Mouse (Mus musculus): ENCODE data around the gene Il13. TPM values are rescaled to one million over a fixed set of nuclear protein-coding genes. Genes with fewer than 3 reads are reported as not detected.

Gene Il13
- polyA plus RNA-seq, 1 experiment from 2014 or later, result not detected

DNA sequence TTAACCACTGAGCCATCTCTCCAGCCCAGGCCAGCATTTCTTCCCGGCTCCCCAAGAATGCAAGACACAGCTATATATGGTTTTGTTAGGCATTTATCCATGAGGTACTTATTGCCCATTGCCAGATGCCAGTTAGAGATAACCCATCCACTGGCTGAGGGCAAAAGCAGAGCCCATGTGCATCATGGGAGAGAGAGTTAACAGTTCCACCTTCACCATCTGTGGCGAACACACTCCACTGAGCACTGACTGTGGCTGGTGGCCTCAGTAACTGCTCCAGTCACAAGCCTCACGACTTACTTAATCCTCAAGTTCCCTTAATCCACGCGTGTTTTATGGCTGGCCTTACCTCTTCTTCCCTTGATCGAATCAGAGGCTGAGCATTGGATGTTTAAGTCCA lies 25.3 kb downstream of the Il13 start:
- Histone ChIP-seq H3K4me1 (peaks cover 10% of the 10 kb centered on the region; the same call in 1 of the 2 replicates), H3K27me3 (replicated peaks) (no peaks in the 10 kb centered on the region), H3K4me2 (no peak overlapping the region), H3K4me3 (no peak overlapping the region), H3K27ac (no peak overlapping the region), H3K9me3 (no peaks in the 10 kb centered on the region), H3K36me3 (replicated peaks) (no peaks in the 10 kb centered on the region), H3K9ac (no peak overlapping the region)
- no peak for ATAC-seq (replicated peaks)
- WGBS, result 68% methylated on average over 6 of the region's 6 CpGs

- Histone ChIP-seq H3K4me1 (peaks cover 10% of the 10 kb centered on the region; the same call in 1 of the 2 replicates), H3K4me2 (no peak overlapping the region; the same call in 1 of the 2 replicates), H3K36me3 (replicated peaks) (peaks cover 16% of the 10 kb centered on the region; the same call in 1 of the 2 replicates), H3K27ac (no peak overlapping the region), H3K9ac (no peak overlapping the region), H3K4me3 (no peak overlapping the region), H3K27me3 (replicated peaks) (no peaks in the 10 kb centered on the region), H3K9me3 (no peaks in the 10 kb centered on the region)
- no peak for ATAC-seq (replicated peaks)
- 7% methylated on average over 12 of the region's 12 CpGs for WGBS
Observed at GRCm38 (mm10) chr11:53605609-53606008, 28.9 kb downstream of the Il13 start.

DNA sequence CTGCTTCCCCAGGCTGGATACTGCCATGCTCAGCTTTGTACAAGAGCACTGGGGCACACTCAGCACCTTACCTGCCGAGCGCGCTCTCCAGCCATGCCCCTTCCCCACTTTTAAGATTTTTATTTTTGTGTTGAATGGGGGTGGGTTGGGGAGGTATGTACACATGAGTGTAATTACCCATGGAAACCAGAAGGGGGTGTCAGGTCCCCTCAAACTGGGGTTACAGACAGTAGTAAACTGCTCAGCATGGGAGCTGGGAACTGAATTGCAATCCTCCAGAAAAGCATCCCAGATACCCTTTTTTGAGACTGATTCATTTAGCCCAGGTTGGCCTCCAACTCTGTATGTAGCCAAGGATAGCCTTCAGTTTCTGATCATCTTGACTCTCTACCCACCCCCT lies 29.5 kb downstream of the Il13 start:
- Histone ChIP-seq H3K9ac (no peak overlapping the region), H3K9me3 (no peaks in the 10 kb centered on the region), H3K27ac (no peak overlapping the region), H3K4me3 (no peak overlapping the region), H3K4me1 (peaks cover 10% of the 10 kb centered on the region; the same call in 1 of the 2 replicates), H3K27me3 (replicated peaks) (no peaks in the 10 kb centered on the region), H3K4me2 (no peak overlapping the region), H3K36me3 (replicated peaks) (peaks cover 19% of the 10 kb centered on the region; the same call in 1 of the 2 replicates)
- 90% methylated on average over 3 of the region's 3 CpGs for WGBS
- ATAC-seq (replicated peaks), result no peak

DNA sequence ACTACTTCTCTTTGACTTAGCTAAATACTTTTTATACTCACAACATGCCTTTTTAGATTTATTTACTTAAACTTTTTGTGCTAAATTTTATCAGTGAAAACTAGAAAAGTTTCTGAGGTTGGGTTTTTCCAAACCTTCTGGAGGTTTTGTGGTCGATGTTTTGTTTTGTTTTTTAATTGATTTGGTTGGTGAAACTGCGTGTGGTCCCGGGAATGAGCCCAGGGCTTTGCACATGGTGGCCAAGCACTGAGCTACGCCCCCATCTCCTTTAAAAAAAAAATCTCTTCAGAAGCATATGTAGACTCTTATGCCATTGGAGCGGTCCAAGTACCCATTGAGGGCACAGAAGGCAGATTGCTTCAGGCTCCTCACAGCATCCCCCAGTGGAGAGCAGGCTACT lies 43.4 kb downstream of the Il13 start:
- 97% methylated on average over 5 of the region's 5 CpGs for WGBS

GRCm38 (mm10) chr11:53590368-53590768 lies 44.1 kb downstream of the Il13 start:
- peaks cover 66% of the 10 kb centered on the region for H3K36me3 ChIP-seq (replicated peaks)
- H3K27ac ChIP-seq, result no peak overlapping the region
- H3K4me2 ChIP-seq, result no peak overlapping the region
- no peaks in the 10 kb centered on the region for H3K4me1 ChIP-seq
- H3K9me3 ChIP-seq, result no peaks in the 10 kb centered on the region
- no peaks in the 10 kb centered on the region for H3K27me3 ChIP-seq (replicated peaks)
- H3K4me3 ChIP-seq, result no peak overlapping the region
- H3K9ac ChIP-seq, result no peak overlapping the region
- WGBS, result 46% methylated on average over 15 of the region's 15 CpGs
- no peak for ATAC-seq (replicated peaks)

More for the DNA sequence above, 43.4 kb downstream of the Il13 start:
- no peak overlapping the region for H3K27ac ChIP-seq
- H3K9ac ChIP-seq, result no peak overlapping the region
- no peak overlapping the region for H3K4me2 ChIP-seq
- H3K27me3 ChIP-seq (replicated peaks), result no peaks in the 10 kb centered on the region
- no peak for ATAC-seq (replicated peaks)
- H3K4me3 ChIP-seq, result no peak overlapping the region
- H3K36me3 ChIP-seq (replicated peaks), result peaks cover 65% of the 10 kb centered on the region
- H3K4me1 ChIP-seq, result no peaks in the 10 kb centered on the region
- H3K9me3 ChIP-seq, result no peaks in the 10 kb centered on the region

GRCm38 (mm10) chr11:53588279-53588678 lies 46.2 kb downstream of the Il13 start:
- ATAC-seq (replicated peaks), result no peak
- Histone ChIP-seq H3K4me1 (no peaks in the 10 kb centered on the region), H3K27me3 (replicated peaks) (no peaks in the 10 kb centered on the region), H3K27ac (no peak overlapping the region), H3K4me3 (no peak overlapping the region), H3K4me2 (no peak overlapping the region), H3K36me3 (replicated peaks) (peaks cover 66% of the 10 kb centered on the region), H3K9me3 (no peaks in the 10 kb centered on the region), H3K9ac (no peak overlapping the region)
- 74% methylated on average over 8 of the region's 8 CpGs for WGBS

- H3K27me3 ChIP-seq (replicated peaks), result no peaks in the 10 kb centered on the region
- no peak overlapping the region for H3K4me2 ChIP-seq
- no peak overlapping the region for H3K4me3 ChIP-seq
- no peaks in the 10 kb centered on the region for H3K4me1 ChIP-seq
- no peak overlapping the region for H3K27ac ChIP-seq
- H3K36me3 ChIP-seq (replicated peaks), result peaks cover 54% of the 10 kb centered on the region
- no peak for ATAC-seq (replicated peaks)
- no peaks in the 10 kb centered on the region for H3K9me3 ChIP-seq
- H3K9ac ChIP-seq, result no peak overlapping the region
- WGBS, result 96% methylated on average over 6 of the region's 6 CpGs
Observed at GRCm38 (mm10) chr11:53585510-53585909, 49.0 kb downstream of the Il13 start.

GRCm38 (mm10) chr11:53584849-53585248 lies 49.7 kb downstream of the Il13 start:
- H3K27ac ChIP-seq, result no peak overlapping the region
- H3K27me3 ChIP-seq (replicated peaks), result no peaks in the 10 kb centered on the region
- WGBS, result 62% methylated on average over 3 of the region's 3 CpGs
- no peak overlapping the region for H3K9ac ChIP-seq
- H3K4me3 ChIP-seq, result no peak overlapping the region
- ATAC-seq (replicated peaks), result no peak
- H3K4me2 ChIP-seq, result no peak overlapping the region
- peaks cover 58% of the 10 kb centered on the region for H3K36me3 ChIP-seq (replicated peaks)
- no peaks in the 10 kb centered on the region for H3K9me3 ChIP-seq
- H3K4me1 ChIP-seq, result no peaks in the 10 kb centered on the region

GRCm38 (mm10) chr11:53583151-53583550 lies 51.4 kb downstream of the Il13 start:
- ATAC-seq (replicated peaks), result no peak
- Histone ChIP-seq H3K27ac (no peak overlapping the region), H3K9me3 (no peaks in the 10 kb centered on the region), H3K4me1 (no peaks in the 10 kb centered on the region), H3K36me3 (replicated peaks) (peaks cover 56% of the 10 kb centered on the region), H3K9ac (no peak overlapping the region), H3K4me2 (no peak overlapping the region), H3K27me3 (replicated peaks) (no peaks in the 10 kb centered on the region), H3K4me3 (no peak overlapping the region)
- 66% methylated on average over 10 of the region's 10 CpGs for WGBS

Other genes with a start within 250 kb of the Il13 start
- gene Leap2, start 211.5 kb downstream of the Il13 start, polyA plus RNA-seq (2015; fragmentation: Nextera tagmentation; extraction: Ambion mirVana), result 0.35 TPM in 1 of 2 replicates, not detected in the other
- 645 and 649 TPM in 2 replicates for gene Uqcrq, start 203.9 kb downstream of the Il13 start, polyA plus RNA-seq (2015; fragmentation: Nextera tagmentation; extraction: Ambion mirVana)
- 3.5 and 4.0 TPM in 2 replicates for gene Gdf9, start 203.7 kb downstream of the Il13 start, polyA plus RNA-seq (2015; fragmentation: Nextera tagmentation; extraction: Ambion mirVana)
- 0.09 TPM in 1 of 2 replicates, not detected in the other for gene Gm10447, start 177.6 kb downstream of the Il13 start, polyA plus RNA-seq (2015; fragmentation: Nextera tagmentation; extraction: Ambion mirVana)
- 3.5 and 3.7 TPM in 2 replicates for gene Shroom1, start 177.5 kb downstream of the Il13 start, polyA plus RNA-seq (2015; fragmentation: Nextera tagmentation; extraction: Ambion mirVana)
- not detected in 2 replicates for gene Gm9837, start 164.2 kb downstream of the Il13 start, polyA plus RNA-seq (2015; fragmentation: Nextera tagmentation; extraction: Ambion mirVana)
- 0.39 TPM in 1 of 2 replicates, not detected in the other for gene Gm9945, start 154.5 kb downstream of the Il13 start, polyA plus RNA-seq (2015; fragmentation: Nextera tagmentation; extraction: Ambion mirVana)
- 0.99 and 1.1 TPM in 2 replicates for gene Sowaha, start 154.4 kb downstream of the Il13 start, polyA plus RNA-seq (2015; fragmentation: Nextera tagmentation; extraction: Ambion mirVana)
- 18.4 TPM in 2 replicates for gene Sept8, start 115.4 kb downstream of the Il13 start, polyA plus RNA-seq (2015; fragmentation: Nextera tagmentation; extraction: Ambion mirVana)
- 345 and 349 TPM in 2 replicates for gene Kif3a, start 67.3 kb downstream of the Il13 start, polyA plus RNA-seq (2015; fragmentation: Nextera tagmentation; extraction: Ambion mirVana)
- 5.3 and 5.6 TPM in 2 replicates for gene Il4, start 16.0 kb downstream of the Il13 start, polyA plus RNA-seq (2015; fragmentation: Nextera tagmentation; extraction: Ambion mirVana)
- gene Rad50, start 72.6 kb upstream of the Il13 start, polyA plus RNA-seq (2015; fragmentation: Nextera tagmentation; extraction: Ambion mirVana), result 10.5 and 11.5 TPM in 2 replicates
- gene Il5, start 86.1 kb upstream of the Il13 start, polyA plus RNA-seq (2015; fragmentation: Nextera tagmentation; extraction: Ambion mirVana), result not detected in 2 replicates
- 2.6 and 3.1 TPM in 2 replicates for gene Irf1, start 135.3 kb upstream of the Il13 start, polyA plus RNA-seq (2015; fragmentation: Nextera tagmentation; extraction: Ambion mirVana)
- not detected in 2 replicates for gene Gm17334, start 138.5 kb upstream of the Il13 start, polyA plus RNA-seq (2015; fragmentation: Nextera tagmentation; extraction: Ambion mirVana)
- 0.26 and 0.27 TPM in 2 replicates for gene Gm12216, start 224.6 kb upstream of the Il13 start, polyA plus RNA-seq (2015; fragmentation: Nextera tagmentation; extraction: Ambion mirVana)